In genomic region chr12:56521106-56521840, GRCm38 (mm10) we compare ENCODE assay signal across 8 mouse cellular contexts. TPM values are rescaled to one million over a fixed set of nuclear protein-coding genes. Genes with fewer than 3 reads are reported as not detected.
DNase-seq lines count a peak whose midpoint lies in the region; ATAC-seq lines count a peak whose summit lies in the region.

No protein-coding gene starts in this region.

- intact Hi-C loops in heart, postnatal 25 days (cut with DNase I) = loop anchor here (10.0 kb wide), 2 partner anchors 466 to 1024 kb away; partner anchors contain the start of gene Foxa1

- no peak for DNase-seq in heart, postnatal 25 days (ENCODE audit: low spot score)
- DNase-seq in neural tube, embryonic 10.5 days (ENCODE audit: extremely low spot score, low spot score) = peak; percentile 74
- no peak for DNase-seq in thymus, postnatal 36 days
- no peak for DNase-seq in right cerebral cortex, postnatal 4 days
- no peak for DNase-seq in adipocyte (ENCODE audit: low spot score)

- WGBS in heart, embryonic 11.5 days (ENCODE audit: insufficient replicate concordance) = 2% methylated on average over 33 of the region's 33 CpGs
- WGBS in neural tube, embryonic 15.5 days = 1% methylated on average over 33 of the region's 33 CpGs
- WGBS in limb, embryonic 15.5 days = 2% methylated on average over 33 of the region's 33 CpGs

- H3K9ac ChIP-seq in heart, embryonic 11.5 days (ENCODE audit: low read depth, low read length) = no peak overlapping the region
- no peak overlapping the region for H3K9ac ChIP-seq in neural tube, embryonic 15.5 days (replicated peaks)
- no peak overlapping the region for H3K9ac ChIP-seq in limb, embryonic 15.5 days

- no peaks in the 10 kb centered on the region for H3K9me3 ChIP-seq in heart, embryonic 11.5 days (replicated peaks; ENCODE audit: control insufficient read depth, low read length)
- no peaks in the 10 kb centered on the region for H3K9me3 ChIP-seq in neural tube, embryonic 15.5 days (replicated peaks)
- H3K9me3 ChIP-seq in limb, embryonic 15.5 days = no peaks in the 10 kb centered on the region

- peak overlapping the region; percentile 26 for H3K4me3 ChIP-seq in heart, embryonic 11.5 days (ENCODE audit: low read depth, low read length)
- H3K4me3 ChIP-seq in neural tube, embryonic 15.5 days (replicated peaks) = no peak overlapping the region
- H3K4me3 ChIP-seq in limb, embryonic 15.5 days = peak overlapping the region; percentile 16

- H3K27me3 ChIP-seq in heart, embryonic 11.5 days (ENCODE audit: control insufficient read depth, insufficient read depth, low read length) = peaks cover 82% of the 10 kb centered on the region
- H3K27me3 ChIP-seq in neural tube, embryonic 15.5 days (replicated peaks) = peaks cover 90% of the 10 kb centered on the region
- peaks cover 89% of the 10 kb centered on the region for H3K27me3 ChIP-seq in limb, embryonic 15.5 days

- H3K27ac ChIP-seq in heart, embryonic 11.5 days (ENCODE audit: low read depth, low read length) = no peak overlapping the region
- H3K27ac ChIP-seq in neural tube, embryonic 15.5 days (replicated peaks) = no peak overlapping the region
- H3K27ac ChIP-seq in limb, embryonic 15.5 days = no peak overlapping the region

- H3K4me2 ChIP-seq in heart, embryonic 11.5 days = peak overlapping the region; percentile 55
- H3K4me2 ChIP-seq in neural tube, embryonic 15.5 days = no peak overlapping the region
- H3K4me2 ChIP-seq in limb, embryonic 15.5 days = 0 out of 2 replicates have a peak overlapping the region, but pooled peaks have one; percentile 19

- no peak; the same call in 1 of the 2 replicates for ATAC-seq in heart, embryonic 11.5 days (replicated peaks; ENCODE audit: insufficient number of reproducible peaks, low FRiP score, low TSS enrichment)
- ATAC-seq in neural tube, embryonic 15.5 days (ENCODE audit: low FRiP score) = no peak
- ATAC-seq in limb, embryonic 15.5 days (ENCODE audit: insufficient number of reproducible peaks, low FRiP score, low TSS enrichment, low read depth) = no peak

- no peaks in the 10 kb centered on the region for H3K4me1 ChIP-seq in heart, embryonic 11.5 days (ENCODE audit: control insufficient read depth, insufficient read depth, low read length)
- H3K4me1 ChIP-seq in neural tube, embryonic 15.5 days = 0 out of 2 replicates have a peak, but pooled peaks cover 4% of the 10 kb centered on the region
- H3K4me1 ChIP-seq in limb, embryonic 15.5 days = peaks cover 9% of the 10 kb centered on the region

- no peaks in the 10 kb centered on the region for H3K36me3 ChIP-seq in heart, embryonic 11.5 days (ENCODE audit: control insufficient read depth, insufficient read depth, low read length)
- H3K36me3 ChIP-seq in neural tube, embryonic 15.5 days = no peaks in the 10 kb centered on the region
- no peaks in the 10 kb centered on the region for H3K36me3 ChIP-seq in limb, embryonic 15.5 days

RNA-seq across cellular contexts. Expression of gene Nkx2-1, which starts 15.4 kb away (rescaled TPM):
- polyA plus RNA-seq in heart, embryonic 11.5 days (2014; fragmentation: Nextera tagmentation; extraction: Ambion mirVana) = 0.25 and 1.6 TPM in 2 replicates
- total RNA-seq in heart, postnatal 25 days (2021) = under 1 TPM in 1 of 2 experiments, not detected in 1; 0.11 TPM
- polyA plus RNA-seq in neural tube, embryonic 15.5 days (2015; fragmentation: Nextera tagmentation; extraction: Ambion mirVana) = not detected in 2 replicates
- polyA plus RNA-seq in limb, embryonic 15.5 days (2015; fragmentation: Nextera tagmentation; extraction: Ambion mirVana) = not detected in 2 replicates
